Mouse (Mus musculus) heart, postnatal 0 days (tissue): ENCODE data around the gene Grid1.

Experiments
- CTCF ChIP-seq: IDR thresholded peaks from 2 replicates; pipeline ENCODE4 v1.5.1; 2016; ENCODE audit warnings: antibody characterized with exemption, control low read depth, low read depth
- EP300 ChIP-seq: IDR thresholded peaks from 2 replicates; pipeline ENCODE4 v1.6.1; 2016; ENCODE audit warnings: antibody characterized with exemption, low read depth

- TF ChIP-seq CTCF, result no peak
- TF ChIP-seq EP300, result no peak
Measured at GRCm38 (mm10) chr14:35092646-35093045, 272.7 kb downstream of the Grid1 start.
